Mouse (Mus musculus) bone marrow macrophage, adult 2 months (primary cell): Measurements from ENCODE around the gene Hspb1.

ENCODE experiments used
- CTCF ChIP-seq: IDR thresholded peaks from 2 replicates; pipeline ENCODE4 v1.5.1; 2012; ENCODE audit warnings: low read depth, mild to moderate bottlenecking, low read length, moderate library complexity
- POLR2A ChIP-seq: IDR thresholded peaks from 2 replicates; pipeline ENCODE4 v1.6.1; 2012; ENCODE audit warnings: mild to moderate bottlenecking, low read depth, low read length, borderline replicate concordance

GRCm38 (mm10) chr5:135919902-135920301 lies 32.2 kb downstream of the Hspb1 start:
- TF ChIP-seq CTCF (no peak), POLR2A (no peak)
